Mouse (Mus musculus) spleen, adult 10 weeks (tissue): ENCODE measurements around the gene Gstk1. TPM values are rescaled to one million over a fixed set of nuclear protein-coding genes. Genes with fewer than 3 reads are reported as not detected.

Experiments
- polyA plus RNA-seq: library from polyadenylated mRNA; stranded (reverse); fragments of 350-450 nt; fragmentation: Illumina TruSeq; extraction: RNeasy Lipid Tissue Mini Kit (QIAGEN cat#74804); gene quantifications from one replicate; pipeline ENCODE4 v1.2.3, GENCODE M21; 2015; ENCODE audit warnings: low replicate concordance; ENCODE audit not compliant: insufficient read depth

Gstk1 gene
- 15.9 TPM for polyA plus RNA-seq

GRCm38 (mm10) chr6:42245711-42246353, at the start of gene Gstk1:
Gene Gstk1, plus strand, starts transcription at chr6:42245935.

DNA sequence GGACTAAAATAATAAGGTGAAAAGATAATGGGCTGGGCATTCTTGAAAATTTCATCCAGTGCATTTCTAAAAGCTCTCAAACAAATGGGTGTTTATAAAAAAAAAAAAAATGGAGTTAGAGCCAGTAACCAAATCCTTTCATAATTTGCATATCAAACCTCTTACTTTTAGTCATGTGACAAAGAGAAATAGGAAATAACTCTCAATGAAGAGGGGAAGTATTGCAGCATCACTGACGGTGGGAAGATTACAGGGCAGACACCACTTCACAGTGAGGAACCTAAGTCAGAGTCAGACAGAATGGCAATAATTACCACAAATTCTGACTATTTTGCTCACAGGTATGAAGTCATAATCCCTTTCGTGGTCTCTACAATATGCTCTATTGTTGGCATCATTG, 30.7 kb upstream of the Gstk1 start, which contains the start of gene Tas2r144:
Gene Tas2r144 (plus strand): TSS at position 301 of the 400 bp plus-strand sequence.

GRCm38 (mm10) chr6:42261524-42262170, 15.9 kb downstream of the Gstk1 start, which contains the start of gene Tmem139:
Gene Tmem139, plus strand, starts transcription at chr6:42261970.

DNA sequence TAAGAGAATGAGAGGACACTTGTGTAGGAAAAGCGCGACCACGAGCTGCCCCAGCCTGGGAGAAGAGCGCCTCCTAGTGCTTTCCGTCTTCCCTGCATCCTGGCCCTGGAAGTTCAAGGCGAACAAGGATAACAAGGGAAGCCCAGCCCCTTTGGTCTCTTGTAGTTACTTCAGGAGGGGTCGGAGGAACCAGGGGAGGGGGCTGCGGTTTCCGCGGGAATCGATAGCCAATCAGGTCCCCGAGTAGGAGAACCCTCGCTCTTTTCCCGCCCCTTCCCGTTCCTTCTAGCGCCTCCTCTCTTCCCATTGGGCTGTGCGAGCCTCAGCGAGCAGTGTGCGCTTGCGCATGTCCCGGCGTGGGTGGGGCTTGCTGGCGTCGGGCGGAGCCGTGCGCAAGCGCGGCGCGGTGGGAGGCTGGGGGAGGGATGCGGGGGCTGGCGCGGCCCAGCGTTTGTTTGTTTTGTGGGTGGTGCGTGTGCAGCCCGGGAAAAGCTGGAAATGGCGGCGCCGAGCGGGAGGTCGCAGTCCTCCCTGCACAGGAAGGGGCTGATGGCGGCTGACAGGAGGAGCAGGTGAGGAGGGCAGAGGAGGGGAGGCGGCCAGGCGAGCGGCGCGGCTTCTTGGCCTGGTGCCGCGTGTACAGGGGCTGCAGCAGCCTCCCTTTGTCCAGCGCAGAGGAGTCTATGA, 19.0 kb downstream of the Gstk1 start, which contains the start of gene Casp2:
Gene Casp2 (plus strand): TSS at position 360 of the 687 bp plus-strand sequence.

GRCm38 (mm10) chr6:42286448-42286847, 40.7 kb downstream of the Gstk1 start, which contains the start of gene Clcn1:
Gene Clcn1, plus strand, starts transcription at chr6:42286685.

Other genes with a start within 250 kb of the Gstk1 start
- gene Sva, start 207.5 kb upstream of the Gstk1 start, polyA plus RNA-seq: not detected
- gene Tas2r139, start 105.0 kb upstream of the Gstk1 start, polyA plus RNA-seq: not detected
- not detected for gene Tas2r144, start 30.6 kb upstream of the Gstk1 start, polyA plus RNA-seq
- gene Tmem139, start 16.0 kb downstream of the Gstk1 start, polyA plus RNA-seq: not detected
- gene Casp2, start 19.1 kb downstream of the Gstk1 start, polyA plus RNA-seq: 72.5 TPM
- gene Clcn1, start 40.8 kb downstream of the Gstk1 start, polyA plus RNA-seq: 0.88 TPM
- gene Fam131b, start 78.7 kb downstream of the Gstk1 start, polyA plus RNA-seq: 0.29 TPM
- 29.0 TPM for gene Zyx, start 103.7 kb downstream of the Gstk1 start, polyA plus RNA-seq
- gene Epha1, start 127.3 kb downstream of the Gstk1 start, polyA plus RNA-seq: 0.07 TPM
- not detected for gene Tas2r143, start 154.3 kb downstream of the Gstk1 start, polyA plus RNA-seq
- gene Tas2r135, start 159.5 kb downstream of the Gstk1 start, polyA plus RNA-seq: not detected
- gene Tas2r126, start 188.6 kb downstream of the Gstk1 start, polyA plus RNA-seq: not detected
- gene Olfr458, start 219.3 kb downstream of the Gstk1 start, polyA plus RNA-seq: not detected
- not detected for gene Olfr457, start 230.4 kb downstream of the Gstk1 start, polyA plus RNA-seq
- gene Olfr456, start 241.3 kb downstream of the Gstk1 start, polyA plus RNA-seq: not detected